Mouse (Mus musculus) stomach, postnatal 0 days (tissue): ENCODE data around the gene Actr10.

Experiments used
- CTCF ChIP-seq: IDR thresholded peaks from 2 replicates; pipeline ENCODE4 v1.5.1; 2016; ENCODE audit warnings: antibody characterized with exemption, low read depth, mild to moderate bottlenecking, moderate library complexity
- EP300 ChIP-seq: optimal IDR thresholded peaks from 2 replicates; pipeline ENCODE3; 2016; ENCODE audit warnings: antibody characterized with exemption

GRCm38 (mm10) chr12:70890874-70891470, 46.7 kb upstream of the Actr10 start:
- no peak for TF ChIP-seq CTCF
- TF ChIP-seq EP300 = no peak
